Mouse (Mus musculus): ENCODE measurements around the gene Katnal1. TPM values are rescaled to one million over a fixed set of nuclear protein-coding genes. Genes with fewer than 3 reads are reported as not detected.

Katnal1 gene
- polyA plus RNA-seq, 1 experiment: 1.2 TPM

- H3K36me3 ChIP-seq (ENCODE audit: control insufficient read depth): peaks cover 27% of the 10 kb centered on the region
- H3K4me3 ChIP-seq (replicated peaks): no peak overlapping the region
- H3K9me3 ChIP-seq (ENCODE audit: control insufficient read depth, low read length): peaks cover 26% of the 10 kb centered on the region
- no peaks in the 10 kb centered on the region for H3K27me3 ChIP-seq (ENCODE audit: control insufficient read depth)
- H3K4me1 ChIP-seq (ENCODE audit: control insufficient read depth): peaks cover 78% of the 10 kb centered on the region
- TF ChIP-seq GATA1 (IDR thresholded peaks at IDR 0.05; ENCODE audit: low read length) (no peak), TAL1 (IDR thresholded peaks at IDR 0.05; ENCODE audit: low read length) (no peak)
Measured at GRCm38 (mm10) chr5:148936516-148936951, 7.4 kb upstream of the Katnal1 start.

GRCm38 (mm10) chr5:148935871-148936270 lies 6.8 kb upstream of the Katnal1 start:
- peaks cover 79% of the 10 kb centered on the region for H3K4me1 ChIP-seq (ENCODE audit: control insufficient read depth)
- H3K36me3 ChIP-seq (ENCODE audit: control insufficient read depth): peaks cover 31% of the 10 kb centered on the region
- TF ChIP-seq GATA1 (IDR thresholded peaks at IDR 0.05; ENCODE audit: low read length): no peak
- TF ChIP-seq TAL1 (IDR thresholded peaks at IDR 0.05; ENCODE audit: low read length): no peak
- H3K9me3 ChIP-seq (ENCODE audit: control insufficient read depth, low read length): peaks cover 29% of the 10 kb centered on the region
- H3K4me3 ChIP-seq (replicated peaks): peak overlapping the region; percentile 8
- H3K27me3 ChIP-seq (ENCODE audit: control insufficient read depth): no peaks in the 10 kb centered on the region

GRCm38 (mm10) chr5:148935071-148935821 lies 6.1 kb upstream of the Katnal1 start:
- Histone ChIP-seq H3K27me3 (ENCODE audit: control insufficient read depth) (no peaks in the 10 kb centered on the region), H3K9me3 (ENCODE audit: control insufficient read depth, low read length) (peaks cover 29% of the 10 kb centered on the region), H3K36me3 (ENCODE audit: control insufficient read depth) (peaks cover 31% of the 10 kb centered on the region), H3K4me3 (replicated peaks) (peak overlapping the region; percentile 53), H3K4me1 (ENCODE audit: control insufficient read depth) (peaks cover 85% of the 10 kb centered on the region)
- TF ChIP-seq TAL1 (IDR thresholded peaks at IDR 0.05; ENCODE audit: low read length) (peak; percentile 44; the same call in 2 of the 3 replicates), GATA1 (IDR thresholded peaks at IDR 0.05; ENCODE audit: low read length) (peak; percentile 21; the same call in 1 of the 2 replicates)

- H3K4me3 ChIP-seq (replicated peaks): peak overlapping the region; percentile 50
- peaks cover 31% of the 10 kb centered on the region for H3K36me3 ChIP-seq (ENCODE audit: control insufficient read depth)
- no peak for TF ChIP-seq GATA1 (IDR thresholded peaks at IDR 0.05; ENCODE audit: low read length)
- TF ChIP-seq TAL1 (IDR thresholded peaks at IDR 0.05; ENCODE audit: low read length): no peak
- peaks cover 29% of the 10 kb centered on the region for H3K9me3 ChIP-seq (ENCODE audit: control insufficient read depth, low read length)
- H3K4me1 ChIP-seq (ENCODE audit: control insufficient read depth): peaks cover 85% of the 10 kb centered on the region
- no peaks in the 10 kb centered on the region for H3K27me3 ChIP-seq (ENCODE audit: control insufficient read depth)
Measured at GRCm38 (mm10) chr5:148934457-148934856, 5.3 kb upstream of the Katnal1 start.

GRCm38 (mm10) chr5:148933767-148934166 lies 4.6 kb upstream of the Katnal1 start:
- Histone ChIP-seq H3K4me3 (replicated peaks) (no peak overlapping the region), H3K36me3 (ENCODE audit: control insufficient read depth) (peaks cover 29% of the 10 kb centered on the region), H3K9me3 (ENCODE audit: control insufficient read depth, low read length) (peaks cover 28% of the 10 kb centered on the region), H3K4me1 (ENCODE audit: control insufficient read depth) (peaks cover 86% of the 10 kb centered on the region), H3K27me3 (ENCODE audit: control insufficient read depth) (no peaks in the 10 kb centered on the region)
- TF ChIP-seq TAL1 (IDR thresholded peaks at IDR 0.05; ENCODE audit: low read length) (no peak), GATA1 (IDR thresholded peaks at IDR 0.05; ENCODE audit: low read length) (no peak)

GRCm38 (mm10) chr5:148931301-148931700 lies 2.2 kb upstream of the Katnal1 start:
- TF ChIP-seq GATA1 (IDR thresholded peaks at IDR 0.05; ENCODE audit: low read length) (no peak), TAL1 (IDR thresholded peaks at IDR 0.05; ENCODE audit: low read length) (no peak)
- Histone ChIP-seq H3K9me3 (ENCODE audit: control insufficient read depth, low read length) (peaks cover 14% of the 10 kb centered on the region), H3K4me1 (ENCODE audit: control insufficient read depth) (peaks cover 86% of the 10 kb centered on the region), H3K36me3 (ENCODE audit: control insufficient read depth) (peaks cover 25% of the 10 kb centered on the region), H3K27me3 (ENCODE audit: control insufficient read depth) (no peaks in the 10 kb centered on the region), H3K4me3 (replicated peaks) (no peak overlapping the region)

GRCm38 (mm10) chr5:148928382-148929115 lies 571 bp downstream of the Katnal1 start:
- peak overlapping the region; percentile 87 for H3K4me3 ChIP-seq (replicated peaks)
- H3K36me3 ChIP-seq (ENCODE audit: control insufficient read depth): peaks cover 49% of the 10 kb centered on the region
- TF ChIP-seq TAL1 (IDR thresholded peaks at IDR 0.05; ENCODE audit: low read length) (no peak), GATA1 (IDR thresholded peaks at IDR 0.05; ENCODE audit: low read length) (no peak)
- H3K27me3 ChIP-seq (ENCODE audit: control insufficient read depth): no peaks in the 10 kb centered on the region
- H3K4me1 ChIP-seq (ENCODE audit: control insufficient read depth): peaks cover 82% of the 10 kb centered on the region
- H3K9me3 ChIP-seq (ENCODE audit: control insufficient read depth, low read length): peaks cover 26% of the 10 kb centered on the region

- H3K27me3 ChIP-seq (ENCODE audit: control insufficient read depth): no peaks in the 10 kb centered on the region
- H3K4me3 ChIP-seq (replicated peaks): peak overlapping the region; percentile 87
- peaks cover 26% of the 10 kb centered on the region for H3K9me3 ChIP-seq (ENCODE audit: control insufficient read depth, low read length)
- H3K36me3 ChIP-seq (ENCODE audit: control insufficient read depth): peaks cover 52% of the 10 kb centered on the region
- peaks cover 77% of the 10 kb centered on the region for H3K4me1 ChIP-seq (ENCODE audit: control insufficient read depth)
- no peak for TF ChIP-seq GATA1 (IDR thresholded peaks at IDR 0.05; ENCODE audit: low read length)
- TF ChIP-seq TAL1 (IDR thresholded peaks at IDR 0.05; ENCODE audit: low read length): no peak
Measured at GRCm38 (mm10) chr5:148927717-148928223, 1.4 kb downstream of the Katnal1 start.

GRCm38 (mm10) chr5:148924586-148924985 lies 4.5 kb downstream of the Katnal1 start:
- H3K9me3 ChIP-seq (ENCODE audit: control insufficient read depth, low read length): peaks cover 16% of the 10 kb centered on the region
- TF ChIP-seq GATA1 (IDR thresholded peaks at IDR 0.05; ENCODE audit: low read length): no peak
- no peak for TF ChIP-seq TAL1 (IDR thresholded peaks at IDR 0.05; ENCODE audit: low read length)

More at GRCm38 (mm10) chr5:148924586-148924985, 4.5 kb downstream of the Katnal1 start:
- Histone ChIP-seq H3K27me3 (ENCODE audit: control insufficient read depth) (no peaks in the 10 kb centered on the region), H3K4me1 (ENCODE audit: control insufficient read depth) (peaks cover 54% of the 10 kb centered on the region), H3K36me3 (ENCODE audit: control insufficient read depth) (peaks cover 56% of the 10 kb centered on the region), H3K4me3 (replicated peaks) (no peak overlapping the region)

All from erythroblast, embryonic 14.5 days (primary cell).